Mouse (Mus musculus) spleen, postnatal 4 days (tissue): ENCODE results near the gene Otud3.
"Not testable (repeated sequence)": the region's sequence is repeated elsewhere in the genome, so short reads cannot be mapped to it uniquely, and the experiment has no call there.

ENCODE experiments used
- DNase-seq, 2 experiments: peaks; one replicate each; pipeline ENCODE4 v3.0.0; 2022; ENCODE audit warnings: low spot score in 2 of 2

Otud3 gene

DNA sequence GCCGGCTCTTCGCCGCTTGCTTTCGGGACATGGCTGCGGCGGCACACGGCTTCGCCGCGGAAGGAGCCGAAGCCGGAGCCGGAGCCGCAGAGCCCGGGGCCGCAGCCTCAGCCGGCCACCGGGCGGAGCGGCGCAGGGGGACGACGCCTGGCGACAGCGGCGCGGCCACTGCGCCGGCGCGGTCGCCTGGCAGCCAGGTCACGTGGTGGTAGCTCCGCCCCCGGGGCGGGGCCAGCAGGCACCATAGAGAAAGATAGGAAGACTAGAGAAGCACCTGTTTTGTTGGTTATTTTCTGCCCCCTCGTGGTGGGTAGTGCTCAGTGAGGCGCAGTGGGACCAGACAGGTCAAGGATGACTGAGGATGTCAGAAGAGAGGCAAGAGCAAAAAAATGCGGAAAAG, at the start of gene Otud3:
Gene Otud3 (minus strand): TSS at position 149 of the 400 bp plus-strand sequence.
- peak; percentile 94 to 95 for DNase-seq

DNA sequence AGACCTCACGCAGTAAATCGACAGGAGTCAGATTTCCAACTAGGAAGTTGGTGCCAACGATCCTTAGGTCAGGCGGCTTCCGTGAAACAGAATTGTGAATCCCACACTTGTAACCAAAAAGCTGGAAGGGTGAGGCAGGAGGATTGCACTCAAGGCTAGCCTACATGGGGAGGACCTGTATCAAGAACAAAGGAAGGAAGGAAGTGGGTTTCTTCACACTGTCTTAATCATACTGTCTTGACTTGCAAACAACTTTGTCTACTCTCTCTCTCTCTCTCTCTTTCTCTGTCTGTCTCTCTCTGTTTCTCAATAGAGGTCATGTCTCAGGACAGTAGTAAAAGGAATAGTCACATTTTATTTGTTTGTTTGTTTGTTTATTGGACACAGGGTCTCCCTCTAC, 49.0 kb upstream of the Otud3 start:
- DNase-seq, result no peak

DNA sequence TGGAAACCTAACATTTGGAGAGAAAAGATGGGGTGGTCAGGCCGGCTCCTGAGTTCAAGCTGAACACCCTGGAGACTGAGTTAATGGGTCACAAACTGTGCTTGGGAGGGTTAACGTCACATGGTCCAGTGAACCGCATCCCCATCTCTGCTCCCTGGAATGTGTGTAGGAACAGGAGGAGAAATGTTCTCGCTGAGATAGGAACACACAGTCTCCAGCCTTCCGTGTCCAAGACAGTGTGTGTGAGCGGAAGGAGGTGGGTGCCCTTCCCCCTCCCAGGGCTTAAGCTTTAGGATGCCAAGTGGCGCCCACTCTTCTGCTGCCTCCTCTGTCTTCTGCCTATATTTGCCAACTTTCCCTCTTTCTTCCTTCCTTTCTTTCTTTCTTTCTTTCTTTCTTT, 46.2 kb upstream of the Otud3 start:
- DNase-seq, result no peak

DNA sequence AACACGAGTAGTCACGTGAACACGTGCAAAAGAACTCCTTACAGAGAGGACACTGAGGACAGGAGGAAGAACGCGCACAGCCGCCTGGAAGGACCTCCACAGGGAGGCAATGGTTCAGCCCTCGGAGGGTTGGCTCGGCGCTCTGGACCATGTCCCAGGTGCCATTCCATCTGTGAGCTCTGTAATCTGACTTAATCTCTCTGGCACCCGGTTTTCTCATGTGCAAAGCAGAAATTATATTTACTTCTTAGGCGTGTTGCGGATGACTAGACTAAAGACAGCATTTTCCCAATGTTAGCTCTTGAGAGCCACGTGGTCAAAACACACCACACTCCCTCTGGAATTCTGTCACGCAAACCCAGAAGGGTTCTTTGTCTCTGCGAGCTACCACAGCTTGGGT, 45.4 kb upstream of the Otud3 start:
- DNase-seq, result no peak

DNA sequence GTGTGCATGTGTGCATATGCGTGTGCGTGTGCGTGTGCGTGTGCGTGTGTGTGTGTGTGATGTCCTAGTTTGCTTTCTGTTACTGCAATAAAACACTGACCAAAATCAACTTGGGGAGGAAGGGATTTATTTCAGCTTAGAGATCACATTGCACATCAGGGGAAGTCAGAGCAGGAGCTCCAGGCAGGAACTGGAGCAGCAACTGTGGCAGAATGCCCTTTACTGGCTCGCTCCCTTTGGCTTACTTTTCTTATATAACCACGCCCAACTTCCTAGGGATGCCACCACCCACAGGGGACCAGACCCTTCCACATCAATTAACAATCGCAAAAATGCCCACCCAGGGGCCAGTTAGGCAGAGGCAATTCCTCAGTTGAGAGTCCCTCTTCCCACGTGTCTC, 44.9 kb upstream of the Otud3 start:
- no peak for DNase-seq

DNA sequence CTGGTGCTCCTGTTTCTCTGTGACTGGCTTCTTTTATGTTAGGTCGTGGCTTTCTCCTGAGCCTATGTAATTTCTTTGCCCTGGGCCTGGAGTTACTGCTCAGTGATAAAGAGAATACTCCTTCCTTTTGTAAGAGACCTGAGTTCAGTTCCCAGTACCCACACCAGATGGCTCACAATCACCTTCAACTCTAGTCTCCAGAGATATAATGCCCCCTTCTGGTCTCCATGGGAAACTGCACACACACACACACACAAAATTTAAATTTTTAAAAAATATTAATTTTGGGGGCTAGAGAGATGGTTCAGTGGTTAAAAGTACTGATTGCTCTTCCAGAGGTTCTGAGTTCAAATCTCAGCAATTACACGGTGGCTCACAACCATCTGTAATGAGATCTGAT, 34.5 kb upstream of the Otud3 start:
- no peak for DNase-seq

DNA sequence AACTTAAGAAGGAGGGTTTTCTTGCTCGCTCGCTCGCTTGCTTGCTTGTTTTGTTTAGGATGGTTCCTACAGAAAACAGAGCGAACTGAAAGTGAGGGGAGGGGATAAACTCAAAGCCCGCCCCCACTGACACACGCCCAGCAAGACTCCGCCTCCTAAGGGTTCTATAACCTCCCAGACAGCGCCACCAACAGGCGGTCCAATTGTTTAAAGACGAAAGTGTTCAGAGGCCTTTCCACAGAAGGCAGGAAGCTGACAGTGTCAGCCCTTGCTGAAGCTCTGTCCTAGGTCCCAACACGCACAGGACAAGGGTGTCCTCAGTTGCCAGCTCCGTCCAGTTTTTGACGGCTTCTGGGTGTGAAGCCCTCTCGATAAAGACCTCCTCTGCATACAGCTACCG, 30.0 kb upstream of the Otud3 start:
- DNase-seq, result peak; percentile 83 to 92

DNA sequence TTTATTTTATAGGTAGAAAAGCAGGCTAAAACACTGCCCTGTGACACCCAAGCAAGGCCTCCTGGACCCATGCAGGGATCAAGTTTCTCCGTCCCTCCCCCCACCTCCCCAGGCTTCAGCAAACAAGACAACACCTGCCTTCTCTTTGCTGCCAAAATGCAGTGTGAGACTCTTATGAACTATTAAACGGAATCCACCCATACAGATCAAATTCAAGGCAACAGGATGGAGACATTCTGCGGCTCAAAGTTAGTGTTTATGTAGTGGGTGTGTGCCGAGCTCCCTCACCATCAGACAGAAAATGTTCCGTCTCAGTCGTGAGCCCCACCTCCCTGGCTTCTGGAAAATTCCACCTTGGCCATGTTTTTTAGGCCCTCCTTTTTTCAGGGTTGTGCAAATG, 28.2 kb upstream of the Otud3 start:
- no peak for DNase-seq

DNA sequence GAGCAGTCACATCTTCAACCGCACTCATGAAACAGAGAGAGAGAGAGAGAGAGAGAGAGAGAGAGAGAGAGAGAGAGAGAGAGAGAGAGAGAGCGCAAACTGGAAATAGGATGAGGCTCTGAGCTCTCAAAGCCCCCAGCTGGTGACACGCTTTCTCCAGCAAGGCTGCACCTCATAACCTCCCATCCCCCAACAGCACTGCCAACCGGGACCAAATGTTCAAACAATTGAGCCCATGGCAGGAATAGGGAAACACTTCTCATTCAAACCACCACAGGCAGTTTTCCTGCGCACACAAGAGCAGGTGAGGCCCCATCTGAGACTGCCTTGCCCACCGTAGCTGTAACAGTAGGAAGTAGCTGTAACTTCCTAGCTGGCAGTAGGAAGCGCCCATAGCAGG, 27.7 kb upstream of the Otud3 start:
- DNase-seq, result no peak

DNA sequence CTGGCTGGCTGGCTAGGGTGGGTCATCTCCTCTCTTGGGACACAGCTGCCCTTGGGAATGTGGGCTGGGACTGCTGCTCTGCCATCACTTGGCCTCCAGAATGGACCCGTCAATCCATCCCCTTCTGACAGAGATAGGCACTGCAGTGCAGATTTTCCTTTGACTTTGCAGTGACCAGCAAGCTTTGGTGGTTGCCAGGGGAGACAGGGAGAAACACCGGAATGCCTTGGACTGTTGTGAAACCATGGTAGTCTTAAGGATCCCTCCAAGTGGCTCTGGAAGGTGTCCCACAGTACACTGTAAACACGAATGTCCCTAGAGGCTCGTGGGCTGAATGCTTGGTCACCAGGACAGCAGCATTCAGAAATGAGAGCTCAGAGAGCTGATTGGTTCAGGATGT, 25.7 kb upstream of the Otud3 start:
- DNase-seq, result no peak

DNA sequence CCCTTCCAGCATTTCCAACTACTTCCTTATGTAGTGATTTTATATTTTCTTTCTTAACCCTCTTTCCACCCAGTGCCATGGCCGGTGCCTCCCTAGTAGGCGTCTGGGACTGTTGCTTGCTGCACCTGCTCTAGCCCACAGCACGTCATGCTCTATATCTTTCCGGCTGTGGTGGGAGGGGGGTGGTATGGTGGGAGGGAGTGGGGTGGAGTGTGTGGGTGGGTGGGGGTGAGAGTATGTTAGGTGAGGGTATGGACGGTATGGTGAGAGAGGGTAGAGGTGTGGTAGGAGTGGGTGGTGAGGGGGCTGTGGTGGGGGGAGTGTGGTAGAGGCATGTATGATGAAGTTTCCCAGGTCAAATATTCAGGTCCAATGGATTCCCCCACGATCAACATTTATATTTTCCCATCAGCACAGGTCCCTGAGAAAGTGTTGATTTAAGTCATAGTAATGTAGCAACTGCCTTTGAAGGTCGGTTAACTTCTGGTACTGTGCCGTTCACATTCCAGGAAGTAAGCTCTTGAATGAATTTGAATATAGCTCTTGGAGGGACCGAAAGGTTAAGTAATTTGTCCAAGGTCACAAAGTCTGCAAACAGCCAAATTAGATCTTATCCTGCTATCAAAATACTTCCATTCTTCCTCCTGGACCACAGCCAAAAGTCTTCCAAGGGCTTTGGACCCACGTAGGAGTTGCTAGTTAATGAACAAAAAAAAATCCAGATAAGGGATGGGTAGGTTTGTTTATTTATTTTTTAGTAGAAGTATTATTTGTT, 24.9 kb upstream of the Otud3 start:
- DNase-seq, result no peak

DNA sequence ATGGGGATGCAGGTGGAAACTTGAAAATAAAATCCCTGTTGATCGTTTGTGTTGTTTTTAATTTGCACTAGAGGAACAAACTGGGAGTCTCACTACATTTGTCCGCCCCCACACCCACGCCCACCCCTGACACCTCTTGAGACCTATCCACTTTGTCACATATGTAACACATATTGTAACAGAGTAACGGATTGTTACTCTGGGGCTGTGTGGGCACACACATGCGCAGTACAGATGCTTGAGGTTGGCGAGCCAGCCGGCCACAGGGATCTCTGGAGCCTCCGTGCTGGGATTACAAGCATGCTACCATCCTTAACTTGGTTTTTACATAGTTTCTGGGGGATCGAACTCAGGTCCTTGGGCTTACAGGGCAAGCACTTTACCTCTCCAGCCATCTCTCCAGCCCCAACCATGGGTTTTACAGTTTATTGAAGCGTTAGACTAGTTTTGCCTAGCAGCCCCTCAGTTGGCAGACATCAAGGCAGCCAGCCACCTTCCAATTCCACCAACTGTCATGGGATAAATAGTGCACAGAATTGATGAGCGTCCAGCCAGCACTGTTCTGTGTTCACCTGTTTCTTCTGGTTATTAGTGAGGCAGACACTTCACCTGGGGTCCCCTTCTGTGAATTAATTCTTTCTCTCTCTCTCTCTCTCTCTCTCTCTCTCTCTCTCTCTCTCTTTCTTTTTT, 20.9 kb upstream of the Otud3 start:
- DNase-seq, result no peak

DNA sequence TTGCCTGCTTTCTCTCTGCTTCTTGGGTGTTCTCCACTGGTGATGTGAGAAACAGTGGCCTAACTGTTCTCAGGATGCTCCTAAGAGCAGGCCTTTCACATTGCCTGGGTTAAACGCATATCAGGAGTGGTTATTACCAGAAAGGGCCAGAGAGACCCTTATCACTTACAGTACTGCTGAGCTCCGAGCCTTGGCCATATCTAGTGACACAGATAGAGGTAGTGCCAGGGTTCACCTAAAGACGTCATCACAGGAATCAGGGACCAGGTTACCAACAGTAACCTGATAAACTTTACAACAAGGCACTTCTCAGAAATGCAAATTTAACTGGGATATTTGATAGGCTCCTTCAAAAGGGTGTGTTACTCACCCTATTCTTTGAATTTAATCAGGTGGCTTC, 20.1 kb upstream of the Otud3 start:
- no peak for DNase-seq

DNA sequence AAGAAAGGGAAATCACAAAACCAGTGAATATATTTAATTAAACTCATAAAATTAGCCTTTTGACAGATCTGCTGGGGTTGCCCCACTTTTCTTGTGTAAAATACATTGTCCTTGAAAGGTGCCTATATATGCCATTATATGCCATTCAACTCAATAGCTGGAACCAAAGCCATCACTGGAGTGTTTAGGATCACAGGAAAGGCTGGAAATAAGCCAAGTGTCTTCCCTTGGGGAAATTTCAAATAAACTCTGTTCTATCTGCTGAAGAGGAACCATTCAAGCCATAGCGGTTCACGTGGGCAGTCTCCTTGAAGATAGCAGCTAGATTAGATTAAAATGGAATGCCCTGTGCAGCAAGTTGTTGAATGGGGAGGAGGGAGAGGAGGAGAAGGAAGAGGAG, 11.8 kb upstream of the Otud3 start:
- no peak for DNase-seq

DNA sequence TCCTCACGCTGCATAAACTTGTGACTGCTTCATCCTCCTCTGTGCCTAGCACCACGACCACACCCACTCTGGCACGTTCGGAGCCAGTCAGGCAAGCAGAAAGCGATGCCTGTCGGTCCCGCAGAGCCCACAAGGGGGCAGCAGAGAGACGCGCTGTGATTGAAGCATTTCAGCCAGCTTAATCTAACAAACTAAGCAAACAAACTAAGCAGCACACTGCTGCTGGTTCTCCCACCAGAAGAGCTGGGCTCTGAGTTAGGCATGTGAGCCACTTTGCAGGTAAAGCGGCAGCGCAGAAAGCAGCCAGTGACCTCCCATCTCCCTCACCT, 8.3 kb upstream of the Otud3 start:
- DNase-seq, result peak; percentile 87 to 97

DNA sequence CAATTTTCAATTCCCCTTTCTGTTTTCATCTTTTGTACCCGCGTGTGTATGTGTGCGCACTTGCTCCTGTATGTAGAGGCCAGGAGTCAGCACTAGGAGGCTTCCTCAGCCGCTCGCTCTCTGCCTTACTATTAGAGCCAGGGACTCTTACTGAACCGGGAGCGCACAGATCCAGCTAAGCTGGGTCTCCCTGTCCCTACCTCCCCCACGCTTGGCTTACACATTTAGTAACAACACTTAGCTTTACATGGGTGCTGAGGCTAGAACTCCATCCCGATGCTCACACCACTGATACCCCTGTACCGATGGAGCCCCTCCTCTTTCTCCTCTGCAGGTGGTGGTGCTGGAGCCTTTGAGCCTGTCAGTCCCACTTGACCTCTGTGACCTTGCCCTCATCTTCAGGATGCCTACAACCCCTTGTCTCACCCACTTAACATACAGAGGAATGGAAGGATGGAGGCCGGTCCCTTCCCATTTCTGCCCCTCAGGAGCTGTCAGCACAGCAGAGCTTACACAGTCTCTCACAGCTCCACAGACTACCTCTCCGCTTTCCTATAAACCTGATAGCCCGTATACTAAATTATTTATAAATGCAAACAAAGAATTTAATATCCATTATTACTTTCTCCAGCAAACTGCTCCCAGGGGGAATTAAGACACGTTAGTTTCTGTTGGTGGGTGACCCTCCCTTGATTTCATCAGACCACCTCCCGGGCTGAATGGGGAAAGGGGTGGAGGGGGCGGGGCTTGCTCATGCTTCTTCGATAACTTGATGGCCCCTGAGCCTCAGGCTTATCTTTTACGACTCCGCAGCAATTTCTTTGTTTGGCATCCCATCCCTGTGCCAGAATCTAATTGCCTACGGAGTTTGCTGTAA, 7.7 kb upstream of the Otud3 start:
- DNase-seq, result no peak

DNA sequence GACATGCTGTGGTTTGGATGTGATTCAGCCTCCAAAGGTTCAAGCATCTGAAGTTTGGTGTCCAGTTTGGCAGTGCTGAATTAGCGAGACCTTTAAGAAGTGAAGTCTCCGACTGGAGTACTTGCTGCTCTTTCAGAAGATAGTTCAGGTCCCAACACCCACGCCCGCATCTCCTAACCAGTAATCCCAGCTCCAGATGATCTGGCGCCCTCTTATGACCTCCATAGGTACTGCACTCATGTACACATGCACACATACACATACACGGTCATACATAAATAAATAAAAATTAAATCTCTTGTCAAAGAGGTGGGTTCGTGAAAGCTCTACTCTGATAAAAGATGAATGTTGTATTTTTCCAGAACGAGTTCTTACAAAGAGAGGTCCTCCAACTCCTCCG, 3.5 kb upstream of the Otud3 start:
- no peak for DNase-seq

DNA sequence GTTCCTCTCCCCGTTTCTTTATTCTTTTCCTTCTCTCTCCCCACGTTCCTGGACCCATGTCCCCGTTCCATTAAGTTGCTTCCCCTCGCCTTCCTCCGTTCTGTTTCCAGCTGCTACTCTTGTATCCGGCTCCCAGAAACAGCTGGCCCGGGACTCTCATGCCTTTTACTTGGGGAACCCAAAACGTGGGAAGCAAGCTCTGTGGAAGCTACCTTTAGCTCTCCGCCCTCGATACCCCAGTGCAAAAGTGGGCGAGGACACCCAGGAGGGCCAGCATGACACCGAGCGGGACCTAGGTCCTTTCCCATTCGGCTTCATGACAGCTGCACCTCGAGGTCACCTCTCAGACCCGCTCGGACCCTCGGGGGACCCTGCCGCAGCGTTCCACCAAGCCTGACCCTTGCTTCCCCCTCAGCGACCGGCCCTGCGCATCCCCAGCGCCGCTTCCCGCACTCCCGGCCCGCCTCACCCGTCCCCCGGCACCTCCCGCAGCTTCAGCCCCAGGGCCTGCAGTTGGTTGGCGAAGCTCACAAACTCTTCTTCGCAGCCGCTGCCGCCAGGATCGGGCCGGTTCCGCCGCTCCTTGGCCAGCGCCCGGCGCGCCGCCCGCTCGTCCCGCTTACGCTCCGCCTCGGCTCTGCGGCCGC, 481 bp downstream of the Otud3 start:
- peak; percentile 29 to 78 for DNase-seq

DNA sequence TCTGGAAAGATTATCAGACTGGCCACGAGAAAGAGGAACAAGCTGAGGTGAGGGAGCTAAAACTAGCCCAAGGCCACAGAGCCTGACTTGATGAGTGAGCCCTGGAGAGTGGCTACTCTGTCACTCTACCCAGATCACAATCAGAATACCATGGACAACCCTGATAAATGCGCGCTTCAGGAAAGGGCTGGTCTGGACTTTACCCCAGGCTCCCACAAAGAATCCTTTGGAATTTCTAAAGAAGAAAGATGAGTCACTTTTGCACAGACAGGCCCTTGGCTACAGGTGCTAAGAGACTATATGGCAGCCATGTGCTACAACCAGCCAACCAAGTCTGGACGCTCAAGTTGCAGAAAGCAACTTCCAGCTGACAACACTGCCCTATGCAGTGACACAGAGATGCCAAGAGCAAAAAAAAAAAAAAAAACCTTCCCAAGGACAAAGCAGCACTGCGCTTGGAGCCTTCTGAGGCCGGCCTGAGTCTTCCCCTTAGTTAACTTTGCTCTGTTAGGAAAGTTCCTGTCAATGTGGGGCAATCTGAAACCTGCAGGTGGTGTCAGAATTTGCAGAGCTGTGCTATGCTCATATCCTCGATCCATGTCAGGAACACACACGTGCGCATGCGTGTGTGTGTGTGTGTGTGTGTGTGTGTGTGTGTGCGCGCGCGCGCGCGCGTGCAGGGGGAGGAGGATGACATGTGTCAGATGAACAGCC, 8.0 kb downstream of the Otud3 start:
- no peak for DNase-seq

DNA sequence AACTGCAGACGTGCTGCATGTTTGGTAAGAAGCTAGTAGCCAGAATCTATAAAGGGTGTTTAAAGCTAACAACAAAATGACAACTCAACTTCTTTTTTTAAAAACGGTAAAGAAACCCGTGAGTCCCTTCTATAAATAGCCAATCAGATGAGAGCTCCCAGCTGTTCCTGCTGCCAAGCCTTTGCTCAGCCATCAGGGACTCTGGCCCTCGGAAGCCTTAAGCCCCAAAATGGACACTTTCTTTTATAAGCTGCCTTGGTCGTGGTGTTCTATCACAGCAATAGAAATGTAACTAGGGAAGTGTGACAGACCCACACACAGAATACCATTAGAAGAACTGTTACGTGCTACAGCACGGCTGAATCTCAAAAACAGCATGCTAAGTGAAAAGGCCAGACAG, 14.4 kb downstream of the Otud3 start:
- DNase-seq, result no peak

DNA sequence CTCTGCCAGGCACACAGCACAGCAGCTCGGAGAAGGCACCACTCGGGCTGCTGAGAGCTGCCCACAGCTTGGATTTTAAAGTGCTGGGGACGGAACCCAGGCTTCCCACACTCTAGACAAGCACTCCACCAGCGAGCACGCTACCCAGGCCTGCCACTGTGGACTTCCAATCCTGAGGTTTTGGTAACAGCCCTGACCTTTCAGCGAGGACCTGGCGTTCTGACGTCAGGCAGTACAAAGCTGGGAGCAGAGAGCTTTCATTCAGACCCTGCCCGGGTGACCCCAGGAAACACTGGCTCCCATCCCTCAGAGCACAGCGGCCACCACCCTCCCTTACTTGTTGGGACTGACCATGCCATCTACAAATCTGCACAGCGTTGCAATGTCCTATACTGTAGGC, 20.0 kb downstream of the Otud3 start:
- DNase-seq, result not testable (repeated sequence)

DNA sequence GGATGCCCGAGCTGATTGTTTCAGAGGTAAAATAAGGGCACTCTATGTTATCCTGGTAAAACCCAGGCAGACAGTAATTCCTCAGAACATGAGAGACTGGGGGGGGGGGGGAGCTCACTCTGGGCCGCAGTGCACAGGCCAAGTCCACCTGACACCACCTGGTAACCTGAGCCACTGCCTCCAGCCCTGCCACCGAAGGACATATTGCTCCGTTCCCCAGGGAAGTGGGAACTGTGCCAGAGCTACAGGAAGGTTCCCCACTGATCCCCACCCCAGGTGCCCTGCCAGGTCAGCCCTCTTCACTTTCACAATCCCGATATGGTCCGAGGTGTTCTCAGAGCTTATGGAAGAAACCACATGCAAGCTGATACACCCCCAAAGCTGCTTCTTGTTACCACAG, 21.1 kb downstream of the Otud3 start:
- no peak for DNase-seq
